Mouse (Mus musculus) adrenal gland, postnatal 0 days (tissue): ENCODE measurements around the gene Gspt1. TPM values are rescaled to one million over a fixed set of nuclear protein-coding genes. Genes with fewer than 3 reads are reported as not detected.

ENCODE experiments used
- microRNA-seq: library from miRNA; unstranded; fragments of <30 nt; microRNA quantifications from one replicate; pipeline ENCODE4, GENCODE M21; 2016; ENCODE audit warnings: borderline replicate concordance; ENCODE audit not compliant: insufficient number of aligned reads
- polyA plus RNA-seq: library from polyadenylated mRNA; unstranded; fragments of >200 nt; fragmentation: Nextera tagmentation; extraction: Ambion mirVana; gene quantifications from 2 replicates; pipeline ENCODE4 v1.2.1, GENCODE M21; 2015

Gspt1 gene
- polyA plus RNA-seq = 35.3 and 57.6 TPM in 2 replicates

GRCm38 (mm10) chr16:11253898-11254722 is at the start of gene Gspt1:
TSS of gene Gspt1 (minus strand) at chr16:11254325.

GRCm38 (mm10) chr16:11202571-11203554 is 51.3 kb downstream of the Gspt1 start, which contains the start of gene Rsl1d1:
TSS of gene Rsl1d1 (minus strand) at chr16:11203331.

DNA sequence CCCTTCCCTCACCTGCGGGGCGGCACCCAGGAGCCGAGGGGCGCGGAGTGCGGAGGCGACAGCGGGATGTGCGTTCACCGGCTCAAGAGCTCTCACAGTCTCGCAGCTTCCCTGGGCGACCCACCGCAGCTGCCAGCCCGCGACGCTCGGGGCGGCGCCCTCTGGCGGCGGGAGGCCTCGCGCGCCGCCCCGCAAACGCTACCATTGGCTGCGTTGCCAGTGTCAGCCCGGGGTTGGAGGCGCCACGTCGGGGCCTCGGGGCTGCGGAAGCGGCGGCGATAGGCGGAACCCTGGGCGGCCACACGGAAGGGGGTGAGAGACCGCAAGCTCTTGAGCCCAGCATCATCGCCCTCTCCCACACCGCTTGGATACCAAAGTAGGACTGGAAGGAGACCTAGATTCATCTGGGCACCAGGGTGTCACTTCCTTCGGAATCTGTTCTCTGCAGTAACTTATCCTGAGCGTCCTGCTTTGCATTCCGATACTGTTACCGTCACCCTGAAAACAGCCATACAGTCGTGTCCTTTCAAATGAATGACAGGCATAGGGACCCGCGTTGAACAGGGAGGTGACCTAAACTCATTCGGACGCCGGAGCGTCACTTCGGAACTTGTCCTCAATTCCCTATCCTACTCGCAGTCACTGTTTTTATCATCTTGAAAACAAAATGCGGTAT is 77.8 kb downstream of the Gspt1 start, which contains the start of gene Zc3h7a:
Gene Zc3h7a (minus strand): TSS at position 186 of the 676 bp plus-strand sequence.

Small RNA genes lying within 50 kb of the gene (microRNA-seq; reads per million reads assigned to microRNA genes)
- 6.7 reads per million, percentile 10 among the genes with 10 or more reads in this experiment for gene Mir1945

Other genes with a start within 250 kb of the Gspt1 start
- 16.6 and 23.5 TPM in 2 replicates for gene Snn, start 193.4 kb downstream of the Gspt1 start, polyA plus RNA-seq
- gene Litaf, start 188.2 kb downstream of the Gspt1 start, polyA plus RNA-seq = 75.3 and 113 TPM in 2 replicates
- 20.9 and 31.8 TPM in 2 replicates for gene Txndc11, start 119.7 kb downstream of the Gspt1 start, polyA plus RNA-seq
- 31.4 and 43.1 TPM in 2 replicates for gene Zc3h7a, start 77.9 kb downstream of the Gspt1 start, polyA plus RNA-seq
- gene Rsl1d1, start 51.0 kb downstream of the Gspt1 start, polyA plus RNA-seq = 99.1 and 143 TPM in 2 replicates
- not detected in 2 replicates for gene Tnfrsf17, start 59.5 kb upstream of the Gspt1 start, polyA plus RNA-seq
- 2.6 and 4.7 TPM in 2 replicates for gene Snx29, start 68.6 kb upstream of the Gspt1 start, polyA plus RNA-seq